ENCODE assay signal across 17 mouse cellular contexts in genomic region chr14:24877853-24878252, GRCm38 (mm10).
"Had no signal": no experiment of that assay in that cellular context is flagged by ENCODE, and none has a peak within 500 bp of the region (broad histone marks: within the 10 kb centered on the region; RNA-seq: fewer than 3 reads in every experiment).

No protein-coding gene starts in this region.

- H3K9ac ChIP-seq: intestine, embryonic 15.5 days; kidney, embryonic 15.5 days; liver, embryonic 14.5 days; neural tube, embryonic 12.5 days; neural tube, embryonic 15.5 days had no signal

- H3K4me2 ChIP-seq: intestine, embryonic 15.5 days; kidney, embryonic 15.5 days; neural tube, embryonic 12.5 days; neural tube, embryonic 15.5 days had no signal

- H3K36me3 ChIP-seq: intestine, embryonic 15.5 days; kidney, embryonic 15.5 days; midbrain, embryonic 10.5 days; neural tube, embryonic 12.5 days; neural tube, embryonic 15.5 days had no signal

- H3K9me3 ChIP-seq: intestine, embryonic 15.5 days; kidney, embryonic 15.5 days; megakaryocyte, embryonic 14.5 days; neural tube, embryonic 12.5 days; neural tube, embryonic 15.5 days had no signal

- H3K4me1 ChIP-seq: intestine, embryonic 15.5 days; kidney, embryonic 15.5 days; megakaryocyte, embryonic 14.5 days had no signal

- DNase-seq: kidney, adult 11 months; kidney, adult 8-10 months; kidney, postnatal 10 days; kidney, postnatal 36 days; layer of hippocampus, postnatal 36 days; lung, adult 18-20 months; lung, postnatal 14 days; midbrain, embryonic 14.5 days; thymus, postnatal 25 days had no signal

- H3K4me3 ChIP-seq: intestine, embryonic 15.5 days; kidney, embryonic 15.5 days; left cerebral cortex, adult 2 months; megakaryocyte, embryonic 14.5 days; midbrain, embryonic 10.5 days; neural tube, embryonic 12.5 days; neural tube, embryonic 15.5 days had no signal

- ATAC-seq: intestine, embryonic 15.5 days had no signal

- H3K27me3 ChIP-seq: intestine, embryonic 15.5 days; kidney, embryonic 15.5 days; neural tube, embryonic 12.5 days; neural tube, embryonic 15.5 days had no signal

- H3K27ac ChIP-seq: intestine, embryonic 15.5 days; kidney, embryonic 15.5 days; left cerebral cortex, adult 2 months; liver, embryonic 14.5 days; midbrain, embryonic 10.5 days; neural tube, embryonic 12.5 days; neural tube, embryonic 15.5 days had no signal
